Mouse (Mus musculus) stomach, postnatal 0 days (tissue): ENCODE results near the gene Mgat4e. TPM values are rescaled to one million over a fixed set of nuclear protein-coding genes. Genes with fewer than 3 reads are reported as not detected.
"Not testable (repeated sequence)": the region's sequence is repeated elsewhere in the genome, so short reads cannot be mapped to it uniquely, and the experiment has no call there.

Experiments
- ATAC-seq: fragments of 200-750 bp; cut with Nextera tagmentation; 2 replicates; pipeline ENCODE4 v1.8.0; 2017; ENCODE audit not compliant: low FRiP score, low TSS enrichment
- DNase-seq: peaks from one replicate; pipeline ENCODE4 v3.0.0-alpha.2; 2016; ENCODE audit warnings: low spot score
- H3K27ac ChIP-seq: fragments of 300-500 bp; sonication (generic); replicated peaks from 2 replicates; pipeline ENCODE4 v1.5.1; 2014; ENCODE audit warnings: mild to moderate bottlenecking, control low read depth
- H3K27me3 ChIP-seq: fragments of 300-500 bp; sonication (generic); 2 replicates; pipeline ENCODE4 v1.6.1; 2014; ENCODE audit warnings: low read length; ENCODE audit not compliant: control insufficient read depth, insufficient read depth
- H3K36me3 ChIP-seq: fragments of 300-500 bp; sonication (generic); 2 replicates; pipeline ENCODE4 v1.6.1; 2014; ENCODE audit warnings: low read length, mixed read lengths; ENCODE audit not compliant: control insufficient read depth, insufficient read depth
- H3K4me1 ChIP-seq: fragments of 300-500 bp; sonication (generic); replicated peaks from 2 replicates; pipeline ENCODE4 v1.6.1; 2014; ENCODE audit warnings: antibody characterized with exemption; ENCODE audit not compliant: control insufficient read depth, insufficient read depth
- H3K4me2 ChIP-seq: fragments of 300-500 bp; sonication (generic); replicated peaks from 2 replicates; pipeline ENCODE4 v1.6.1; 2014; ENCODE audit warnings: low read depth, mild to moderate bottlenecking, control low read depth, moderate library complexity
- H3K4me3 ChIP-seq: fragments of 300-500 bp; sonication (generic); 2 replicates; pipeline ENCODE4 v1.5.1; 2014; ENCODE audit warnings: low read depth, low read length, control low read depth
- H3K9ac ChIP-seq: fragments of 300-500 bp; sonication (generic); 2 replicates; pipeline ENCODE4 v1.6.1; 2014; ENCODE audit warnings: mild to moderate bottlenecking, low read length, control low read depth, mixed read lengths
- H3K9me3 ChIP-seq: fragments of 300-500 bp; sonication (generic); 2 replicates; pipeline ENCODE4 v1.6.1; 2016; ENCODE audit warnings: low read length; ENCODE audit not compliant: control insufficient read depth
- CTCF ChIP-seq: IDR thresholded peaks from 2 replicates; pipeline ENCODE4 v1.5.1; 2016; ENCODE audit warnings: antibody characterized with exemption, low read depth, mild to moderate bottlenecking, moderate library complexity
- EP300 ChIP-seq: optimal IDR thresholded peaks from 2 replicates; pipeline ENCODE3; 2016; ENCODE audit warnings: antibody characterized with exemption
- WGBS: fragments of 180-500 bp; shearing (Covaris S2); extraction: QIAGEN DNeasy Blood & Tissue Kit; methylation state at CpG from one replicate; pipeline ENCODE4 v1.1.7; 2014; 5-methylcytosine and 5-hydroxymethylcytosine counted together
- polyA plus RNA-seq: library from polyadenylated mRNA; unstranded; fragments of >200 nt; fragmentation: Nextera tagmentation; extraction: Ambion mirVana; gene quantifications from 2 replicates; pipeline ENCODE4 v1.2.1, GENCODE M21; 2015

Gene Mgat4e
- polyA plus RNA-seq, 1 experiment from 2014 or later: not detected

- WGBS: 79% methylated on average over 8 of the region's 8 CpGs
- H3K9me3 ChIP-seq: no peaks in the 10 kb centered on the region
Observed at GRCm38 (mm10) chr1:134520001-134520721, 29.3 kb downstream of the Mgat4e start.

GRCm38 (mm10) chr1:134519201-134519600, 30.3 kb downstream of the Mgat4e start:
- 77% methylated on average over 5 of the region's 5 CpGs for WGBS
- not testable (repeated sequence) for H3K4me3 ChIP-seq, H3K27me3 ChIP-seq, H3K4me2 ChIP-seq, H3K36me3 ChIP-seq, H3K9ac ChIP-seq, H3K27ac ChIP-seq, ATAC-seq, H3K4me1 ChIP-seq, H3K9me3 ChIP-seq, DNase-seq

More at GRCm38 (mm10) chr1:134520001-134520721, 29.3 kb downstream of the Mgat4e start:
- peaks cover 2% of the 10 kb centered on the region; the same call in 1 of the 2 replicates for H3K4me1 ChIP-seq
- DNase-seq (no peak), ATAC-seq (no peak)
- TF ChIP-seq CTCF (no peak), EP300 (no peak)
- H3K4me2 ChIP-seq: no peak overlapping the region
- H3K36me3 ChIP-seq: no peaks in the 10 kb centered on the region
- H3K4me3 ChIP-seq: no peak overlapping the region
- no peak overlapping the region for H3K9ac ChIP-seq
- H3K27ac ChIP-seq: no peak overlapping the region
- no peaks in the 10 kb centered on the region for H3K27me3 ChIP-seq

DNA sequence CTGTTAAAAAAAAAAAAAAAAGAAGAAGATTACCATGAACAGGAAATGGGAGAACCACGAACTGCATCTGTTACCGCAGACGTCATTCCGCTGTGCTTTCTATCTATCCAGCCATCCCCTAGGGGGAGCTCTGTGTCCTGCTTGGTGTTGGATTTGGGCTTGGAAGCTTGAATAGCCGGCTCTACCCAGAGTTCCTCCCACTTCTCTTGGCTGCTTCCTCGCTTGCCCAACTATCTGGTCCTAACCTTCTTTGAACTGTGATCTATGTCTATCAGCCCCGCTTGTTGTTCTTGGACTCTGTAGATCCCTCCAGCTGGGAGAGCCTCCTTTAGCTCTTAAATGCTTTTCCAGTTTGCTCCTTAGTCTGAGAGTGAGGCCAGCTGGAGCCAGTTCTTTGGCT, 30.8 kb downstream of the Mgat4e start:
- Histone ChIP-seq H3K27me3 (no peaks in the 10 kb centered on the region), H3K9me3 (no peaks in the 10 kb centered on the region), H3K27ac (no peak overlapping the region), H3K4me3 (no peak overlapping the region), H3K4me2 (no peak overlapping the region; the same call in 1 of the 2 replicates), H3K36me3 (no peaks in the 10 kb centered on the region), H3K9ac (no peak overlapping the region), H3K4me1 (peaks cover 2% of the 10 kb centered on the region; the same call in 1 of the 2 replicates)
- TF ChIP-seq EP300: no peak
- peak; percentile 92 for TF ChIP-seq CTCF
- 9% methylated on average over 7 of the region's 7 CpGs for whole genome bisulfite sequencing
- DNase-seq: peak; percentile 85
- peak; percentile 80 for ATAC-seq

DNA sequence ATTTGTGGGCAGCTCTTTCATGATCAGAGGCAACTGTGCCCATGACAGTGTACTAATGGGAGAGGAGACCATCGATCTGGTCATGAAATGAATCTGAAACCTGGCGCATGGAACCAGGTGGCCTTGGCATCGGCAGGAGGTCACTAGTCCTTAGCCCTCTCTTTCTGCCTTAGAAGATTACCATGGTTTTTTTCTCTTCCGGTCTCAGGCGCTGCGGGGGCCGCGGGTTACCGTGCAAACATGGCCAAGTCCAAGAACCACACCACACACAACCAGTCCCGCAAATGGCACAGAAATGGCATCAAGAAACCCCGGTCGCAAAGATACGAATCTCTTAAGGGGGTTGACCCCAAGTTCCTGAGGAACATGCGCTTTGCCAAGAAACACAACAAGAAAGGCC, 31.6 kb downstream of the Mgat4e start:
- H3K9ac ChIP-seq, H3K27me3 ChIP-seq, H3K4me3 ChIP-seq, H3K4me1 ChIP-seq, DNase-seq, H3K9me3 ChIP-seq, H3K27ac ChIP-seq, H3K36me3 ChIP-seq, H3K4me2 ChIP-seq, ATAC-seq: not testable (repeated sequence)
- 90% methylated on average over 13 of the region's 14 CpGs for WGBS

GRCm38 (mm10) chr1:134516491-134517198, 32.8 kb downstream of the Mgat4e start:
- ATAC-seq (no peak), DNase-seq (no peak)
- Histone ChIP-seq H3K9ac (no peak overlapping the region), H3K9me3 (no peaks in the 10 kb centered on the region), H3K4me1 (peaks cover 6% of the 10 kb centered on the region), H3K4me3 (no peak overlapping the region), H3K27ac (no peak overlapping the region), H3K27me3 (no peaks in the 10 kb centered on the region), H3K36me3 (no peaks in the 10 kb centered on the region), H3K4me2 (no peak overlapping the region)
- WGBS: 25% methylated on average over 4 of the region's 4 CpGs
- TF ChIP-seq CTCF: no peak
- no peak for TF ChIP-seq EP300

GRCm38 (mm10) chr1:134515891-134516290, 33.6 kb downstream of the Mgat4e start:
- H3K9ac ChIP-seq: no peak overlapping the region
- H3K36me3 ChIP-seq: no peaks in the 10 kb centered on the region
- WGBS: 67% methylated on average over 2 of the region's 2 CpGs
- no peaks in the 10 kb centered on the region for H3K27me3 ChIP-seq
- no peak for DNase-seq
- H3K4me1 ChIP-seq: peaks cover 6% of the 10 kb centered on the region
- no peaks in the 10 kb centered on the region for H3K9me3 ChIP-seq
- no peak overlapping the region for H3K4me3 ChIP-seq
- TF ChIP-seq EP300: no peak
- no peak for TF ChIP-seq CTCF
- no peak overlapping the region for H3K4me2 ChIP-seq
- no peak for ATAC-seq
- H3K27ac ChIP-seq: no peak overlapping the region
